Mouse (Mus musculus) heart, adult 2 months (tissue): Measurements from ENCODE around the gene Krtcap2. TPM values are rescaled to one million over a fixed set of nuclear protein-coding genes. Genes with fewer than 3 reads are reported as not detected.
A peak's percentile ranks its signal among the peaks of the same experiment; 100 is the strongest.
"Not testable (repeated sequence)": the region's sequence is repeated elsewhere in the genome, so short reads cannot be mapped to it uniquely, and the experiment has no call there.

Experiments
- DNase-seq, 2 experiments: peaks; one replicate each; pipeline ENCODE4 v3.0.0; 2021
- H3K27ac ChIP-seq: fragments of 200-600 bp; 2 replicates; pipeline ENCODE4 v1.8.1; 2022
- H3K27me3 ChIP-seq: fragments of 200-500 bp; 2 replicates; pipeline ENCODE4 v1.6.1; 2012; ENCODE audit warnings: mild to moderate bottlenecking, low read length, inconsistent platforms, mixed read lengths; ENCODE audit not compliant: control insufficient read depth, insufficient read depth
- H3K36me3 ChIP-seq: fragments of 200-500 bp; 2 replicates; pipeline ENCODE4 v1.6.1; 2012; ENCODE audit warnings: low read length, inconsistent platforms; ENCODE audit not compliant: control insufficient read depth, insufficient read depth
- H3K4me1 ChIP-seq: fragments of 200-500 bp; 2 replicates; pipeline ENCODE4 v1.6.1; 2011; ENCODE audit warnings: low read length; ENCODE audit not compliant: control insufficient read depth, insufficient read depth
- H3K4me3 ChIP-seq: fragments of 200-600 bp; 2 replicates; pipeline ENCODE4 v1.8.1; 2022
- H3K79me2 ChIP-seq: fragments of 200-500 bp; replicated peaks from 2 replicates; pipeline ENCODE4 v1.6.1; 2012; ENCODE audit warnings: mild to moderate bottlenecking, inconsistent platforms, low read length, moderate library complexity, mixed read lengths; ENCODE audit not compliant: control insufficient read depth, insufficient read depth
- H3K9ac ChIP-seq: fragments of 200-500 bp; 2 replicates; pipeline ENCODE4 v1.6.1; 2012; ENCODE audit warnings: low read depth, mild to moderate bottlenecking, control low read depth, inconsistent platforms, low read length, mixed read lengths
- CTCF ChIP-seq: fragments of 200-600 bp; IDR thresholded peaks from 2 replicates; pipeline ENCODE4 v1.8.1; 2022; ENCODE audit warnings: antibody characterized with exemption, mild to moderate bottlenecking, moderate library complexity
- EP300 ChIP-seq: fragments of 200-500 bp; IDR thresholded peaks from 2 replicates; pipeline ENCODE4 v1.6.1; 2011; ENCODE audit warnings: low read depth, low read length, control low read depth; ENCODE audit not compliant: insufficient read depth
- POLR2A ChIP-seq: fragments of 200-500 bp; IDR thresholded peaks from 2 replicates; pipeline ENCODE4 v1.6.1; 2011; ENCODE audit warnings: mild to moderate bottlenecking, low read depth, low read length, control low read depth; ENCODE audit not compliant: insufficient read depth
- WGBS: fragments of 180-500 bp; shearing (Covaris S2); methylation state at CpG from one replicate; pipeline ENCODE4 v1.1.7; 2018; 5-methylcytosine and 5-hydroxymethylcytosine counted together
- intact Hi-C: fragments of 180-260 bp; cut with DNase I; formaldehyde crosslinking; loops from one replicate; pipeline ENCODE4 v1.15.1; 2025
- polyA plus RNA-seq: library from polyadenylated mRNA; depleted of rRNA; stranded (reverse); fragments of >200 nt; gene quantifications from 2 replicates; pipeline ENCODE4 v1.2.3, GENCODE M21; 2012
- total RNA-seq, 2 experiments: library from RNA; stranded (reverse); gene quantifications; 2 replicates each; pipeline ENCODE4 v1.2.3; 2021

Krtcap2 gene
- total and polyA plus RNA-seq, 3 experiments = 80.7 to 116 (median 95.7) TPM

- no peak overlapping the region for H3K27ac ChIP-seq
- intact Hi-C loops = loop anchor here (10.0 kb wide), 1 partner anchor 266 kb away; no protein-coding TSS in a partner anchor
- WGBS = 13% methylated on average over 7 of the region's 7 CpGs
- no peaks in the 10 kb centered on the region for H3K79me2 ChIP-seq
- peaks cover 4% of the 10 kb centered on the region for H3K4me1 ChIP-seq
- H3K27me3 ChIP-seq = no peaks in the 10 kb centered on the region
- peak in 1 of 2 experiments; percentile 52 for DNase-seq
- TF ChIP-seq EP300 = no peak
- no peak for TF ChIP-seq CTCF
- TF ChIP-seq POLR2A = no peak
- H3K36me3 ChIP-seq = no peaks in the 10 kb centered on the region
- H3K9ac ChIP-seq = no peak overlapping the region
- H3K4me3 ChIP-seq = no peak overlapping the region
Measured at GRCm38 (mm10) chr3:89210731-89211130, 35.0 kb upstream of the Krtcap2 start.

GRCm38 (mm10) chr3:89213803-89214530, 31.8 kb upstream of the Krtcap2 start:
- intact Hi-C loops = loop anchor here (2.0 to 10.0 kb wide), 5 partner anchors 17 to 269 kb away; partner anchors contain the start of genes Clk2 and Scamp3

GRCm38 (mm10) chr3:89214681-89215411, 30.9 kb upstream of the Krtcap2 start, which contains the start of gene Thbs3:
Gene Thbs3, plus strand, starts transcription at chr3:89215180.
- Histone ChIP-seq H3K4me1 (peaks cover 5% of the 10 kb centered on the region), H3K36me3 (no peaks in the 10 kb centered on the region), H3K4me3 (peak within 1 kb of the TSS; percentile 88), H3K27ac (peak within 1 kb of the TSS; percentile 88), H3K79me2 (no peaks in the 10 kb centered on the region), H3K27me3 (no peaks in the 10 kb centered on the region), H3K9ac (peak within 1 kb of the TSS; percentile 95)
- TF ChIP-seq POLR2A (no peak), CTCF (no peak), EP300 (no peak)
- 3% methylated on average over 19 of the region's 19 CpGs for WGBS
- intact Hi-C loops = loop anchor here (2.0 to 10.0 kb wide), 4 partner anchors 18 to 270 kb away; partner anchors contain the start of gene Clk2
- DNase-seq = peak; percentile 55 to 57

More at GRCm38 (mm10) chr3:89213803-89214530, 31.8 kb upstream of the Krtcap2 start:
- peaks cover 5% of the 10 kb centered on the region for H3K4me1 ChIP-seq
- under 1% methylated on average over 61 of the region's 69 CpGs for WGBS
- TF ChIP-seq EP300 (peak; percentile 45; the same call in 1 of the 2 replicates), POLR2A (peak; percentile 75), CTCF (no peak)
- peak overlapping the region; percentile 88 for H3K4me3 ChIP-seq
- no peaks in the 10 kb centered on the region for H3K27me3 ChIP-seq
- H3K79me2 ChIP-seq = no peaks in the 10 kb centered on the region
- peak overlapping the region; percentile 88 for H3K27ac ChIP-seq
- peak; percentile 96 for DNase-seq
- no peaks in the 10 kb centered on the region for H3K36me3 ChIP-seq
- H3K9ac ChIP-seq = peak overlapping the region; percentile 95

GRCm38 (mm10) chr3:89215853-89216252, 29.9 kb upstream of the Krtcap2 start:
- no peak overlapping the region; the same call in 1 of the 2 replicates for H3K27ac ChIP-seq
- peak overlapping the region; percentile 34; the same call in 1 of the 2 replicates for H3K4me3 ChIP-seq
- peaks cover 5% of the 10 kb centered on the region for H3K4me1 ChIP-seq
- peak; percentile 83 to 84 for DNase-seq
- H3K79me2 ChIP-seq = no peaks in the 10 kb centered on the region
- no peaks in the 10 kb centered on the region for H3K36me3 ChIP-seq
- H3K9ac ChIP-seq = no peak overlapping the region
- no peak for TF ChIP-seq POLR2A
- peak; percentile 85 for TF ChIP-seq EP300
- no peak; the same call in 1 of the 2 replicates for TF ChIP-seq CTCF
- 0% methylated on average over 6 of the region's 6 CpGs for WGBS
- intact Hi-C loops = loop anchor here (2.0 to 10.0 kb wide), 5 partner anchors 19 to 271 kb away; partner anchors contain the start of gene Clk2
- no peaks in the 10 kb centered on the region for H3K27me3 ChIP-seq

- not testable (repeated sequence) for H3K79me2 ChIP-seq, DNase-seq, H3K27me3 ChIP-seq, H3K9ac ChIP-seq, H3K36me3 ChIP-seq, H3K4me3 ChIP-seq, H3K27ac ChIP-seq, H3K4me1 ChIP-seq
- intact Hi-C loops = loop anchor here (2.0 to 10.0 kb wide), 2 partner anchors 100 to 272 kb away; no protein-coding TSS in a partner anchor
- 62% methylated on average over 7 of the region's 7 CpGs for WGBS
Measured at GRCm38 (mm10) chr3:89216407-89216806, 29.4 kb upstream of the Krtcap2 start.
